Mouse (Mus musculus): Measurements from ENCODE around the gene Coa3. TPM values are rescaled to one million over a fixed set of nuclear protein-coding genes. Genes with fewer than 3 reads are reported as not detected.
"Not testable (repeated sequence)": the region's sequence is repeated elsewhere in the genome, so short reads cannot be mapped to it uniquely, and the experiment has no call there.

Gene Coa3
- not detected in 2 replicates for polyA plus RNA-seq (2012; ENCODE audit: insufficient read depth, insufficient read length, low replicate concordance, missing spikeins)

DNA sequence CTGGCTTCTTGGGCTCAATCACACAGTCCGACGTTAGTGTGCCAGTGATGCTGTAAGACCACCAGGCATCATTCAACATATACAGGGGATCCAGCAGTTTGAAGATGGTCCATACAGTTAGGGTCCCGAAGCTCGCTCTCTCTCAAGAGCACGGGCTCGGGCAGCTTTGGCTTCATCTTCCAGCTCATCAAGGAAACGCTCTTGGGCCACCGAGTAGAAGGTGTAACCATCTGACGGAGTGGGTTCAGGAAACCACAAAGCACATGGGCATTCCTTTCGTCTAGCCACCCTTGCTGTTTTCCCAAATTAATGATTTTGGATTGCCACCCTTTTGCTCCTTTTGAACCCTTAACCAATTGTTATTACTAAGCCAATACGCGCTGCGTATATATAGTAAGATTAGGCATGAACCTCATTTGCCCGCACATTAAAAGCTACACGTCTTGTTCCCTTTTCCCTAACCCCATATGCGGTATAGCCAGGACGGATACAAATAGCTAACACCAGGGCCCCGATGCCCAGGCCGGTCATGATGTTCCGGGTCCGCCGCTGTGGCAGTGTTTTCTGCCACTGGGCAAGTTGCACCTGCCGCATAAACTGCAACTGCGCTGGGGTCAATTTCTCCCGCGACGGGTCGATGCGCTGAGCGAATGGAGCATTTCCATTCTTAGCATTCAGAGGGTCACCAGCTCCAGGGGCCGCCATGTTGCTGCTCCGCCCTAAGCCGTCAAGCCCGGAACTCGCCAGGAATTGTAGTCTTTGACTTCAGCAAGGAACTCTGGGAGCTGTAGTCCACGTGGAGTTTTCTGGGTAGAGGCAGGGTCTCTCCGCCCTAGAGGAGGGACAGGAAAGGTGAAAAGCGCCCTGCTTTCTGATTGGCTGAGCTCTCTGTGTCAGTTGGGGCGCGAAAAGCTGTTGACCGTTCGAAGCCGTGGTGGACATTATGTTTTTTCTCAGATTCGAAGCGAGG lies at the start of gene Coa3, which contains the start of gene Cntd1:
TSS of gene Coa3 (minus strand) at position 892 of the 970 bp plus-strand sequence.
TSS of gene Cntd1 (plus strand) at position 790 of the 970 bp plus-strand sequence.
- TF ChIP-seq CTCF (IDR thresholded peaks at IDR 0.05; ENCODE audit: insufficient read depth, low read depth, low read length) (no peak), POLR2A (IDR thresholded peaks at IDR 0.05; ENCODE audit: insufficient read depth, low read depth, low read length) (peak; percentile 58; the same call in 1 of the 2 replicates)
- H3K4me1 ChIP-seq (ENCODE audit: control insufficient read depth, insufficient read depth, low read length): peaks cover 24% of the 10 kb centered on the region
- H3K4me3 ChIP-seq (ENCODE audit: insufficient read depth, low read depth, low read length): peak within 1 kb of the TSS; percentile 98
- H3K27ac ChIP-seq (ENCODE audit: insufficient read depth, low read depth, low read length): peak within 1 kb of the TSS; percentile 53
- WGBS: 8% methylated on average over 45 of the region's 45 CpGs

GRCm38 (mm10) chr11:101327311-101327710 lies 48.4 kb upstream of the Coa3 start:
- Histone ChIP-seq H3K27ac (ENCODE audit: insufficient read depth, low read depth, low read length) (no peak overlapping the region), H3K4me3 (ENCODE audit: insufficient read depth, low read depth, low read length) (no peak overlapping the region), H3K4me1 (ENCODE audit: control insufficient read depth, insufficient read depth, low read length) (peaks cover 3% of the 10 kb centered on the region; the same call in 1 of the 2 replicates)
- no peak for TF ChIP-seq POLR2A (IDR thresholded peaks at IDR 0.05; ENCODE audit: insufficient read depth, low read depth, low read length)
- no peak for TF ChIP-seq CTCF (IDR thresholded peaks at IDR 0.05; ENCODE audit: insufficient read depth, low read depth, low read length)
- 53% methylated on average over 3 of the region's 3 CpGs for WGBS

DNA sequence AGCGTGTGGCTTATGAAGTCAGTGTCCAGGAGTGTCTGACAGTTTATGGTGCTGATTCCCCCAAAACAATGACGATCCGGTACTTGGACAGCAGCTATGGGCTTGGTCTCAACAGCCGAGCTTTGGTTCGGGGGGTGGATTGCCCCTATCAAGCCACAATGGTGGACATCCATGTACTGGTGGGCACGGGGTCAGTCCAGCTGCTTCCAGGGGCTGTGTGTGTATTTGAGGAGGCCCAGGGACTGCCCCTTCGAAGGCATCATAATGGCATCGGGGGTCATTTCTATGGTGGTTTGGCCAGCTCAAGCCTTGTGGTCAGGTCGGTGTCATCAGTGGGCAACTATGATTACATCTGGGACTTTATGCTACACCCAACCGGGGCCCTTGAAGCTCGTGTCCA lies 47.2 kb upstream of the Coa3 start:
- 87% methylated on average over 11 of the region's 11 CpGs for WGBS
- Histone ChIP-seq H3K4me1 (ENCODE audit: control insufficient read depth, insufficient read depth, low read length) (peaks cover 3% of the 10 kb centered on the region; the same call in 1 of the 2 replicates), H3K4me3 (ENCODE audit: insufficient read depth, low read depth, low read length) (no peak overlapping the region), H3K27ac (ENCODE audit: insufficient read depth, low read depth, low read length) (no peak overlapping the region)
- TF ChIP-seq CTCF (IDR thresholded peaks at IDR 0.05; ENCODE audit: insufficient read depth, low read depth, low read length) (no peak), POLR2A (IDR thresholded peaks at IDR 0.05; ENCODE audit: insufficient read depth, low read depth, low read length) (no peak)

GRCm38 (mm10) chr11:101325201-101325600 lies 46.3 kb upstream of the Coa3 start:
- WGBS: 93% methylated on average over 11 of the region's 11 CpGs
- not testable (repeated sequence) for H3K4me1 ChIP-seq (ENCODE audit: control insufficient read depth, insufficient read depth, low read length); H3K4me3 ChIP-seq (ENCODE audit: insufficient read depth, low read depth, low read length); H3K27ac ChIP-seq (ENCODE audit: insufficient read depth, low read depth, low read length)

GRCm38 (mm10) chr11:101324763-101325162 lies 45.8 kb upstream of the Coa3 start, which contains the start of gene Aoc2:
Gene Aoc2, plus strand, starts transcription at chr11:101325063.
- Histone ChIP-seq H3K4me1 (ENCODE audit: control insufficient read depth, insufficient read depth, low read length) (peaks cover 3% of the 10 kb centered on the region; the same call in 1 of the 2 replicates), H3K27ac (ENCODE audit: insufficient read depth, low read depth, low read length) (no peak within 1 kb of the TSS), H3K4me3 (ENCODE audit: insufficient read depth, low read depth, low read length) (no peak within 1 kb of the TSS)
- TF ChIP-seq CTCF (IDR thresholded peaks at IDR 0.05; ENCODE audit: insufficient read depth, low read depth, low read length): no peak
- 93% methylated on average over 5 of the region's 5 CpGs for WGBS

- no peak for TF ChIP-seq POLR2A (IDR thresholded peaks at IDR 0.05; ENCODE audit: insufficient read depth, low read depth, low read length)
- TF ChIP-seq CTCF (IDR thresholded peaks at IDR 0.05; ENCODE audit: insufficient read depth, low read depth, low read length): peak; percentile 84
- Histone ChIP-seq H3K27ac (ENCODE audit: insufficient read depth, low read depth, low read length) (no peak overlapping the region), H3K4me3 (ENCODE audit: insufficient read depth, low read depth, low read length) (no peak overlapping the region), H3K4me1 (ENCODE audit: control insufficient read depth, insufficient read depth, low read length) (no peaks in the 10 kb centered on the region)
- WGBS: 3% methylated on average over 4 of the region's 4 CpGs
Observed at GRCm38 (mm10) chr11:101323609-101324008, 44.7 kb upstream of the Coa3 start.

- TF ChIP-seq CTCF (IDR thresholded peaks at IDR 0.05; ENCODE audit: insufficient read depth, low read depth, low read length) (no peak), POLR2A (IDR thresholded peaks at IDR 0.05; ENCODE audit: insufficient read depth, low read depth, low read length) (no peak)
- peaks cover 2% of the 10 kb centered on the region; the same call in 1 of the 2 replicates for H3K4me1 ChIP-seq (ENCODE audit: control insufficient read depth, insufficient read depth, low read length)
- under 1% methylated on average over 17 of the region's 17 CpGs for WGBS
- H3K27ac ChIP-seq (ENCODE audit: insufficient read depth, low read depth, low read length): no peak overlapping the region
- peak overlapping the region; percentile 80 for H3K4me3 ChIP-seq (ENCODE audit: insufficient read depth, low read depth, low read length)
Observed at GRCm38 (mm10) chr11:101316501-101316917, 37.6 kb upstream of the Coa3 start.

DNA sequence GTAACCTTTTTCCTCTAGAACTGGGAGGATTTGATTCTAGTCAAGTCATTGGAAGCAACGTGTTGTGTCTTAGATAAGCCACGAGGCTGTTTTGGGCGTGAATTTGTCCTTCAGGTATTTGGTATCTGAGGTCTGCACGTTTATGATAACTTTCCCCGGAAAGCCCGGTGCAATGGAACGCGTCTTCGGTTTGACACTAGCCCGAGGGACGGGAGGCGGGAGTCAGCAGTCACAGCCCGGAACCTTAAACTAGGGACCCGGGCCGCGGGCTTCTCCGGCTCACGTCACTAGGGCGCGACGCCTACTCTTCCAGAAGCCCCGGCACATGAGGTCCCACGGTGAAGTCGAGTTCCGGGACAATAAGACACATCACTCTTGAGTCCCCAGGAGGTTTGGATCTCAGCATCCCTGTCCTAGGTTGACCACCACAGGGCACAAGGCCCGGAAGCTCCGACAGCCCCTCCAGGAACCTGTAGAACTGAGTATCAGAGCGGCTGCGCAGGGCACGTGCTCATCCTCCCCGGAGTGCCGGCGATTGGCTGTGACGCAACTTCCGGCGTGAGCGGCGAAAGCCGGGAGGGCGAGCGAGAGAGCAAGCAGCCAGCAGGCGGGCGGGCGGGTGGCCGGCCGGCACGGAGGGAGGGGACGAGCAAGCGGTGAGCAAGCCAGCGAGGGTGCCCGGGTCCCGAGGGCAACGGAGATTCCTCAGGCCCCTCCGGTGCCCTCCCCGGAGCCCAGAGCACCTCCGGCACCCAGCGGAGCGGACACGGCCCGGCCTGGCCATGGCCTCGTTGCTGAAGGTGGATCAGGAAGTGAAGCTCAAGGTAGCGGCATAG lies 37.0 kb upstream of the Coa3 start, which contains the start of gene Psme3:
TSS of gene Psme3 (plus strand) at position 549 of the 836 bp plus-strand sequence.
- H3K4me1 ChIP-seq (ENCODE audit: control insufficient read depth, insufficient read depth, low read length): peaks cover 2% of the 10 kb centered on the region; the same call in 1 of the 2 replicates
- H3K27ac ChIP-seq (ENCODE audit: insufficient read depth, low read depth, low read length): peak within 1 kb of the TSS; percentile 77
- peak within 1 kb of the TSS; percentile 80 for H3K4me3 ChIP-seq (ENCODE audit: insufficient read depth, low read depth, low read length)
- WGBS: under 1% methylated on average over 62 of the region's 62 CpGs
- TF ChIP-seq CTCF (IDR thresholded peaks at IDR 0.05; ENCODE audit: insufficient read depth, low read depth, low read length) (0 out of 2 replicates have a peak, but pooled peaks have one; percentile 5), POLR2A (IDR thresholded peaks at IDR 0.05; ENCODE audit: insufficient read depth, low read depth, low read length) (peak; percentile 36; the same call in 1 of the 2 replicates)
